Mouse (Mus musculus): ENCODE results near the gene Ptprz1. TPM values are rescaled to one million over a fixed set of nuclear protein-coding genes. Genes with fewer than 3 reads are reported as not detected.
A peak's percentile ranks its signal among the peaks of the same experiment; 100 is the strongest.

The Ptprz1 gene
- polyA plus RNA-seq (2016; fragmentation: Nextera tagmentation; extraction: Ambion mirVana) = 102 and 115 TPM in 2 replicates

DNA sequence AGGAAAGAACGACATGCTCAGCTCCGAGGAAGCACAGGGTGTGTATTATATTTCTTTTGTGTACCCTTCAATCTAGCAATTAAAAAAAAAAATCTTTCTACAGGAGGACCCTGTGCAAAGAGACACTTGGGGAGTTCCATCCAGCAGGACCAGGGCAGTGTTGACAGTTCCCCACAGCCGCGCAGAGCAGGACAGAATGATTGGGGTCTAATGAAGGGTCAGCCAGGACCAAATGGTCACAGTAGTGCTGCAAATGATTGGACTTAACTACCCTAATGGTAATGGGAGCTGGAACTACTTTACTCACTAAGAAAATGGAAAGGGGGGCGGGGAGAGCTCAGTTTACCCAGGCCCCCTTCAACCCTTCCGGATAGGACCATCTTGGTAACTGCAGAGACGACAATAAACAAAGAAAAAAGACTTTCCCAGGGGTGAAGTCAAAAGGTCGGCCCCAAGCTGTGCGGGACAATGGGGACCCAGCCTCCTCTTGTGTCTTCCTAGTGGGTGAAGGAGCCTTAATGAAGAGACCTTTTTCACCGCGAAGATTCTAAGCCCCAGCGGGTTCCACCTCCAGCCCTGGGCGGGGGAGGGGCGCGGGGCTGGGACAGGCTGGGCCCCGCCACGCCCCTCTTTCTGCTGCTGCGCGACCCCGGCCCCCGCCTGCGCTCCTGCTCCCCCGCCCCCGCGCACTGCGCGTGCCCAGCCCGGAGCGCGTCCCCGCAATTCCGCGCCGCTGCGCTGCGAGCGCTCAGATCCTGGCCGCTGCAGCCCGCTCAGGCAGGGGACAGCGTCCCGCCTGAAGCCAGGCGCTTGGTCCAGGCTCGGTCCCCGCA is at the start of gene Ptprz1:
Gene Ptprz1, plus strand, starts transcription at position 722 of the 833 bp plus-strand sequence.
- peak within 1 kb of the TSS; percentile 93 for H3K9ac ChIP-seq
- peak within 1 kb of the TSS; percentile 77 for H3K4me3 ChIP-seq (replicated peaks)
- peaks cover 32% of the 10 kb centered on the region for H3K4me1 ChIP-seq
- H3K9me3 ChIP-seq = no peaks in the 10 kb centered on the region
- H3K27ac ChIP-seq = peak within 1 kb of the TSS; percentile 86
- WGBS = under 1% methylated on average over 33 of the region's 44 CpGs
- ATAC-seq (ENCODE audit: low FRiP score) = peak; percentile 93
- peak within 1 kb of the TSS; percentile 76 for H3K4me2 ChIP-seq
- no peaks in the 10 kb centered on the region for H3K27me3 ChIP-seq
- H3K36me3 ChIP-seq (replicated peaks) = no peaks in the 10 kb centered on the region

GRCm38 (mm10) chr6:22833637-22834036 is 41.7 kb upstream of the Ptprz1 start:
- Histone ChIP-seq H3K4me2 (peak overlapping the region; percentile 26), H3K27me3 (no peaks in the 10 kb centered on the region), H3K9me3 (no peaks in the 10 kb centered on the region), H3K36me3 (replicated peaks) (no peaks in the 10 kb centered on the region), H3K4me3 (replicated peaks) (no peak overlapping the region), H3K4me1 (peaks cover 16% of the 10 kb centered on the region), H3K9ac (no peak overlapping the region), H3K27ac (peak overlapping the region; percentile 87)
- WGBS = 1% methylated on average over 7 of the region's 7 CpGs
- peak; percentile 88 for ATAC-seq (ENCODE audit: low FRiP score)

GRCm38 (mm10) chr6:22834100-22834970 is 41.0 kb upstream of the Ptprz1 start:
- no peaks in the 10 kb centered on the region for H3K27me3 ChIP-seq
- peak overlapping the region; percentile 13 for H3K4me2 ChIP-seq
- H3K4me3 ChIP-seq (replicated peaks) = no peak overlapping the region
- ATAC-seq (ENCODE audit: low FRiP score) = peak; percentile 92
- peaks cover 16% of the 10 kb centered on the region for H3K4me1 ChIP-seq
- H3K9me3 ChIP-seq = no peaks in the 10 kb centered on the region
- H3K36me3 ChIP-seq (replicated peaks) = no peaks in the 10 kb centered on the region
- H3K9ac ChIP-seq = no peak overlapping the region
- 23% methylated on average over 19 of the region's 19 CpGs for WGBS
- H3K27ac ChIP-seq = peak overlapping the region; percentile 87

- ATAC-seq (ENCODE audit: low FRiP score) = peak; percentile 71
- peak overlapping the region; percentile 86 for H3K27ac ChIP-seq
Observed at GRCm38 (mm10) chr6:22875614-22876541, 576 bp downstream of the Ptprz1 start.

GRCm38 (mm10) chr6:22887978-22888377 is 12.7 kb downstream of the Ptprz1 start:
- H3K9me3 ChIP-seq = no peaks in the 10 kb centered on the region
- H3K27me3 ChIP-seq = no peaks in the 10 kb centered on the region
- H3K9ac ChIP-seq = no peak overlapping the region
- no peaks in the 10 kb centered on the region for H3K4me1 ChIP-seq
- no peak overlapping the region for H3K4me3 ChIP-seq (replicated peaks)
- H3K36me3 ChIP-seq (replicated peaks) = peaks cover 13% of the 10 kb centered on the region; the same call in 1 of the 2 replicates
- no peak overlapping the region for H3K27ac ChIP-seq
- H3K4me2 ChIP-seq = no peak overlapping the region
- 92% methylated on average over 6 of the region's 6 CpGs for WGBS
- ATAC-seq (ENCODE audit: low FRiP score) = no peak

More at GRCm38 (mm10) chr6:22875614-22876541, 576 bp downstream of the Ptprz1 start:
- under 1% methylated on average over 43 of the region's 45 CpGs for WGBS
- no peaks in the 10 kb centered on the region for H3K27me3 ChIP-seq
- no peaks in the 10 kb centered on the region for H3K36me3 ChIP-seq (replicated peaks)
- peak overlapping the region; percentile 77 for H3K4me3 ChIP-seq (replicated peaks)
- H3K4me1 ChIP-seq = peaks cover 32% of the 10 kb centered on the region
- H3K9me3 ChIP-seq = no peaks in the 10 kb centered on the region
- peak overlapping the region; percentile 93 for H3K9ac ChIP-seq
- peak overlapping the region; percentile 76 for H3K4me2 ChIP-seq

- H3K36me3 ChIP-seq (replicated peaks) = peaks cover 13% of the 10 kb centered on the region; the same call in 1 of the 2 replicates
- 99% methylated on average over 8 of the region's 8 CpGs for WGBS
- ATAC-seq (ENCODE audit: low FRiP score) = no peak
Observed at GRCm38 (mm10) chr6:22889333-22889732, 14.0 kb downstream of the Ptprz1 start.

DNA sequence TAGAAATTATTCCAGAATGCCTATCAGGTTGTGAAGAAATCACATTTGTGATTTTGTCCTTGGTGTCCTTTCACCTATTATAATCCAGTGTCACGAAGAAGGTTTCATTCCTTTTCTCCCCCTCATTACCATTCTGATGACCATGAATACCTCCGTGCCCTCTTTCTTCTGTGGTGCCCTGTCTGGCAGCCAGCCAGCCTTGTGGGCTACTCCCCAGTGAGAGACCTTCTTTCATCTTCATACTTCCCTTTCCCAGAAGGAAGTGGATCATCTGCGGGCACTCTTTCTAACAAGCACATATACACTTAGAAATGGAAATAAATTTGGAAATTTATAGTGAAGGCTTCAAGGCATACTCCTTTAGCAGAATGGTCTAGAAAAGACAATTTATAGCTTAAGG is 26.7 kb downstream of the Ptprz1 start:
- ATAC-seq (ENCODE audit: low FRiP score) = no peak
- Histone ChIP-seq H3K9ac (no peak overlapping the region), H3K27ac (no peak overlapping the region), H3K4me2 (no peak overlapping the region), H3K4me1 (peaks cover 6% of the 10 kb centered on the region; the same call in 1 of the 2 replicates), H3K4me3 (replicated peaks) (no peak overlapping the region), H3K36me3 (replicated peaks) (no peaks in the 10 kb centered on the region), H3K9me3 (no peaks in the 10 kb centered on the region), H3K27me3 (no peaks in the 10 kb centered on the region)
- WGBS = 39% methylated on average over 3 of the region's 3 CpGs

More at GRCm38 (mm10) chr6:22889333-22889732, 14.0 kb downstream of the Ptprz1 start:
- Histone ChIP-seq H3K4me3 (replicated peaks) (no peak overlapping the region), H3K4me1 (no peaks in the 10 kb centered on the region), H3K27ac (no peak overlapping the region), H3K27me3 (no peaks in the 10 kb centered on the region), H3K4me2 (no peak overlapping the region), H3K9ac (no peak overlapping the region), H3K9me3 (no peaks in the 10 kb centered on the region)

DNA sequence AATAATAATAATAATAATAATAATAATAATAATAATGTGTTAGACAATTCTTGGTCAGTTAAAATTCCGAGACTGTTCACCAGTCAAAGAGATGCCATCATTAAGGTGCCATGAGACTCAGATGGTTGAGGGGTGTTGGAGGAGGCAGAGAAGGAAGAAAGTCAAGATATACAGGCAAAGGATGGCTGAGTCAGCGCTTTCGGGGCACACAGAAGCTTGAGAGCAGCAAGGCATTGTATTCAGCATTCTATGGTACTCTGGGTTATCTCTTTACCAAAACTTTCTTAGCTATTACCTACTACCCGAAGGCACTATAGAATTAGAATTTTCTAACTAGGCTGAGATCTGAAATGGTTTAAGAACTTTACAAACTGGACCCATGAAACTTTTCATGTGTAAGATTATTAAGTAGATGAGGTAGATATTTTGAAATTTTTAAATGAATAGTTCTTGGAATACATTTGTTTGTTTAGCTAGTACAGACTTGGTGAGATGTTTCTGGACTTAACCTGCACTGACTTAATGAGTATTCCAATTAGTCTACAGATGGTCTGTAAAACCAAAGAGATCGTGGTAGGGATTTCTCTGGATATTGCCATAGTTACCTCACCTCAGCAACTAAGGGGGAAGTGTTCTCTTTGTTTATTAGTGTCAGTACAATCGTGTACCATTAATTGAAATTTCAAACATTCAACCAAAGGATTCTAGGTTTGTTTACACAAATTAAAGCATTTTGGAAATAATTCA is 33.4 kb downstream of the Ptprz1 start:
- 71% methylated on average over 6 of the region's 6 CpGs for WGBS
- Histone ChIP-seq H3K9ac (no peak overlapping the region), H3K9me3 (no peaks in the 10 kb centered on the region), H3K4me1 (peaks cover 13% of the 10 kb centered on the region), H3K4me2 (no peak overlapping the region), H3K36me3 (replicated peaks) (no peaks in the 10 kb centered on the region), H3K27me3 (no peaks in the 10 kb centered on the region), H3K4me3 (replicated peaks) (no peak overlapping the region), H3K27ac (no peak overlapping the region)
- 0 out of 2 replicates have a peak, but pooled peaks have one; percentile 19 for ATAC-seq (ENCODE audit: low FRiP score)

GRCm38 (mm10) chr6:22909257-22909907 is 34.1 kb downstream of the Ptprz1 start:
- Histone ChIP-seq H3K9ac (no peak overlapping the region), H3K9me3 (peaks cover under 1% of the 10 kb centered on the region; the same call in 1 of the 2 replicates), H3K27ac (no peak overlapping the region), H3K36me3 (replicated peaks) (no peaks in the 10 kb centered on the region), H3K4me2 (no peak overlapping the region), H3K4me3 (replicated peaks) (no peak overlapping the region), H3K4me1 (peaks cover 13% of the 10 kb centered on the region), H3K27me3 (no peaks in the 10 kb centered on the region)
- ATAC-seq (ENCODE audit: low FRiP score) = no peak; the same call in 1 of the 2 replicates
- 25% methylated on average over 6 of the region's 6 CpGs for WGBS

GRCm38 (mm10) chr6:22909908-22910260 is 34.6 kb downstream of the Ptprz1 start:
- 40% methylated on average over 4 of the region's 4 CpGs for WGBS
- no peak overlapping the region for H3K4me3 ChIP-seq (replicated peaks)
- H3K9me3 ChIP-seq = peaks cover 2% of the 10 kb centered on the region; the same call in 1 of the 2 replicates
- no peak overlapping the region for H3K27ac ChIP-seq
- H3K27me3 ChIP-seq = no peaks in the 10 kb centered on the region
- H3K36me3 ChIP-seq (replicated peaks) = no peaks in the 10 kb centered on the region
- peaks cover 13% of the 10 kb centered on the region for H3K4me1 ChIP-seq
- ATAC-seq (ENCODE audit: low FRiP score) = no peak
- no peak overlapping the region for H3K9ac ChIP-seq
- no peak overlapping the region for H3K4me2 ChIP-seq
